Mouse (Mus musculus) gonadal fat pad, adult 2 months (tissue): ENCODE results near the gene Gab1. TPM values are rescaled to one million over a fixed set of nuclear protein-coding genes. Genes with fewer than 3 reads are reported as not detected.

Source experiments
- DNase-seq: peaks from one replicate; pipeline ENCODE4 v3.0.0-alpha.2; 2012; ENCODE audit warnings: low read depth
- polyA plus RNA-seq: library from polyadenylated mRNA; depleted of rRNA; stranded (reverse); fragments of >200 nt; gene quantifications from 2 replicates; pipeline ENCODE4 v1.2.3, GENCODE M21; 2012

Gab1 gene
- polyA plus RNA-seq, 1 experiment, result 34.2 TPM

- DNase-seq, result no peak
Measured at GRCm38 (mm10) chr8:80872688-80873087, 7.6 kb downstream of the Gab1 start.

- no peak for DNase-seq
Measured at GRCm38 (mm10) chr8:80871400-80871799, 8.9 kb downstream of the Gab1 start.

- no peak for DNase-seq
Measured at GRCm38 (mm10) chr8:80870535-80871204, 9.6 kb downstream of the Gab1 start.

GRCm38 (mm10) chr8:80869881-80870328 is 10.4 kb downstream of the Gab1 start:
- DNase-seq, result no peak

- DNase-seq, result no peak
Measured at GRCm38 (mm10) chr8:80868801-80869323, 11.5 kb downstream of the Gab1 start.

- no peak for DNase-seq
Measured at GRCm38 (mm10) chr8:80868006-80868702, 12.2 kb downstream of the Gab1 start.

GRCm38 (mm10) chr8:80867598-80867997 is 12.7 kb downstream of the Gab1 start:
- no peak for DNase-seq

- no peak for DNase-seq
Measured at GRCm38 (mm10) chr8:80865181-80865784, 15.0 kb downstream of the Gab1 start.

- no peak for DNase-seq
Measured at GRCm38 (mm10) chr8:80863393-80863792, 16.9 kb downstream of the Gab1 start.

- no peak for DNase-seq
Measured at GRCm38 (mm10) chr8:80859180-80859775, 21.0 kb downstream of the Gab1 start.

- DNase-seq, result no peak
Measured at GRCm38 (mm10) chr8:80857851-80858367, 22.4 kb downstream of the Gab1 start.

- DNase-seq, result no peak
Measured at GRCm38 (mm10) chr8:80857128-80857527, 23.2 kb downstream of the Gab1 start.

GRCm38 (mm10) chr8:80856606-80857005 is 23.7 kb downstream of the Gab1 start:
- no peak for DNase-seq

- no peak for DNase-seq
Measured at GRCm38 (mm10) chr8:80853622-80854021, 26.7 kb downstream of the Gab1 start.

GRCm38 (mm10) chr8:80853208-80853607 is 27.1 kb downstream of the Gab1 start:
- no peak for DNase-seq

- DNase-seq, result no peak
Measured at GRCm38 (mm10) chr8:80852412-80853165, 27.7 kb downstream of the Gab1 start.

- DNase-seq, result no peak
Measured at GRCm38 (mm10) chr8:80851648-80852047, 28.7 kb downstream of the Gab1 start.

GRCm38 (mm10) chr8:80850013-80850412 is 30.3 kb downstream of the Gab1 start:
- DNase-seq, result no peak

- no peak for DNase-seq
Measured at GRCm38 (mm10) chr8:80848631-80849030, 31.7 kb downstream of the Gab1 start.

GRCm38 (mm10) chr8:80847912-80848311 is 32.4 kb downstream of the Gab1 start:
- DNase-seq, result no peak

- DNase-seq, result no peak
Measured at GRCm38 (mm10) chr8:80845284-80845683, 35.0 kb downstream of the Gab1 start.
